Mouse (Mus musculus): ENCODE measurements at regions not wholly inside any gene's neighbourhood (a gene's known extent, or its start where the extent isn't known, plus 50 kb on each side); places are given as distances from the start of the nearest gene placed in this dataset.

GRCm38 (mm10) chr12:12567058-12567733 lies 305.3 kb downstream of the Fam49a start:
- DNase-seq (ENCODE audit: low spot score in 2 of 2) = no peak

DNA sequence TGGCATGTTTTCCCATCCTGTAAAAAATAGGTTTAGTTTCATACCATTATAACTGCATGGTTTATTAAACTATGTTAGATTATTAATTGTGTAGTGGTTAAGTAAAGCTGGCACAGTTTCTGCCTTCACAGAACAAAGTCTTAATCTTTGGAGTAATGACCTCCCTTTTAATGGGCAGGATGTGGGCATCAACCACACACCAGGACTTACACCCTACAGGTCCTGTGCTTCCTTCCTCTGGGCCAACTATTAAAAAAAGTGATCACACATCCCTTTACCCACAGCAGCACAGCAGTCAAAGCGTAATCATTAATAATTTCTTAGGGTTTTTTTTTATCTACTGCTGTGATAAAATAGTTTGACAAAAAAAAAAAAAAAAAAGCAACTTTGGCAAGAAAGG lies 300.3 kb downstream of the Fam49a start:
- peak; percentile 20 to 52 for DNase-seq (ENCODE audit: low spot score in 2 of 2)

DNA sequence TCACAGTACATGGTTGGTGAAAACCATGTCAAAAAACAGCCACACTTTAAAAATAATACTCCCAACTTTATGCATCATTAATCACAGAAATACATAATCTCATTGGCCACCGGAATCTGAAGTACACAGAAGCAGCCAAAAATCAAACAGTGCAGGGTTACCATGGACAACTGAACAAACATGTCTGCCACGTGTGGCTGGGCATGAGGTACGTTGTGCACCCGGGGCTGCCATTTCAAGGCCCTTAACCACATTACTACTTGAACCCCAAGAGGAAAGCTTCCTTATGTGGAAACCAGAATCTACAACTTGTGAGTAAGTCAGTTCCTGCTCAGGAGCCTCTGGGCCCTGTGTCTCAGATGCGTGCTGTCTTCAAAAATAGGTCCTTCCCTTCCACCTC lies 289.9 kb downstream of the Fam49a start:
- peak in 1 of 2 experiments; percentile 22 for DNase-seq (ENCODE audit: low spot score in 2 of 2)

- DNase-seq (ENCODE audit: low spot score in 2 of 2) = no peak
Observed at GRCm38 (mm10) chr12:12549649-12550048, 287.7 kb downstream of the Fam49a start.

DNA sequence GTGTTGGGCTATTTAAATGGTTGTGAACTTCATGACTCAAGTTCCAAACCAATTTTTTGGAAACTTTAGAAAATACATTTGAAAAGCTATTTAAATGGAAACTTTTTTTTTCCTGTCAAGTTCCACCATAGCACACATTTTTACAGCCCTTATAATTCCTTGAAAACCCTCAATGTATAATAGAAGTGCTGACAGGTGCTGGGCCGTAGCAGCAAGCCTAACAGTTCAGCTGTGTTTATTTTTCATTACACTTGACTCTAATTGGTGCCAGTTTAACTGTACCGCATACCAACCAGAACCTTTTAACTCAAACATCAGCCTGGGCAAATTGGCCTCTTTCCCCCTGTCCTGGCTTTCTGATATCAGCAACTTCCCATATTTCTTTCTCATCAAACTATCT lies 286.7 kb downstream of the Fam49a start:
- DNase-seq (ENCODE audit: low spot score in 2 of 2) = no peak

DNA sequence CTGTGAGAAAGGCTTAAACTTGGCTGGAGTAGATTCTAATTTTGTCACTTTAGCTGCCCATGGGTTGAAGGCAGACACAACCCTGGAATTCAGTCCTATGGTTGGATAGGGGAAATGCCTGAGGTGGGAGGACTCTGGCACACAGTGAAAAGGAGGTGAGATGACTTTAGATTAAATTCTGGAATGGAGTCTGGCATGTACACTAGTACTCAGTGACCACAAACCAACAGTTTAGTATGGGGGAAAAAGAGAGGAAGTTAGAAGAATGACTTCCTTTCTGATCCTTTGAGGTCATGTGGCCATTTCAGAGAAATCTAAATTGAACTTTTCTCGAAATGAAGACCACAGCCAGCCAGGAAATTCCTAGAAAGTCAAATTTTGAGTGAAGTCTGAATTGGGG lies 285.5 kb downstream of the Fam49a start:
- DNase-seq (ENCODE audit: low spot score in 2 of 2) = no peak

DNA sequence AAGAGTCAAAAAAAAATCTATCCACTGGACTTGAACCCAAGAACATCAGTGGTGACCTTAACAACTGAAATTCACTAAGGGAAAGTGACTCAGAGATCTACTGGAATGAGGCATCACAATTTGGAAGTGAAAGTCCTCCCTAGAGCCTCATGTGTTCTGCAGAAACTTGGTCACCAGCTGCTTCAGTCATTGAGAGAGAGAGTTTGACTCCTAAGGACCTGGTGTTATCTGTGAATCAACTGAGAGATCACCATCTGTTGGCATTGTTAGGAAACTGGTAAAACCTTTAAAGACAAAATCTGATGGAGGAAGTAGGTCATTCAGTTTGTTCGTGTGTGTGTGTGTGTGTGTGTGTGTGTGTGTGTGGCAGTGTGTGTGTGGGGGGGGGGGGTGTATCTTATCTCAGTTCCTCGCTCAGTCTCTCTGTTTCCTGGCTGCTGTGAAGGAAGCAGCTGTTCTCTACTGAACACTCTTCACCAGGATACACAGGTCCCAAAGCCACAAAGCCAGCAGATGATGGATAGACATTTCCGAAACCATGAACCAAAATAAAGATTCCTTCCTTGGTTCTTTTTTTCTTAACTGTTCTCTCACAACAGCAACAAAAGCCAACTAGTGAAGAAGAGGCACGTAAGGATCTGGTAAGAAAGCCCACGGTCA lies 284.6 kb downstream of the Fam49a start:
- no peak for DNase-seq (ENCODE audit: low spot score in 2 of 2)

GRCm38 (mm10) chr12:12541076-12542070 lies 279.4 kb downstream of the Fam49a start:
- no peak for DNase-seq (ENCODE audit: low spot score in 2 of 2)

- DNase-seq (ENCODE audit: low spot score in 2 of 2) = no peak
Observed at GRCm38 (mm10) chr12:12539291-12539690, 277.4 kb downstream of the Fam49a start.

- no peak for DNase-seq (ENCODE audit: low spot score in 2 of 2)
Observed at GRCm38 (mm10) chr12:12534779-12535178, 272.8 kb downstream of the Fam49a start.

- no peak for DNase-seq (ENCODE audit: low spot score in 2 of 2)
Observed at GRCm38 (mm10) chr12:12530796-12531195, 268.9 kb downstream of the Fam49a start.

- DNase-seq (ENCODE audit: low spot score in 2 of 2) = no peak
Observed at GRCm38 (mm10) chr12:12529541-12529940, 267.6 kb downstream of the Fam49a start.

- DNase-seq (ENCODE audit: low spot score in 2 of 2) = no peak
Observed at GRCm38 (mm10) chr12:12528478-12528981, 266.6 kb downstream of the Fam49a start.

- no peak for DNase-seq (ENCODE audit: low spot score in 2 of 2)
Observed at GRCm38 (mm10) chr12:12527766-12528477, 266.0 kb downstream of the Fam49a start.

- no peak for DNase-seq (ENCODE audit: low spot score in 2 of 2)
Observed at GRCm38 (mm10) chr12:12527366-12527765, 265.4 kb downstream of the Fam49a start.

DNA sequence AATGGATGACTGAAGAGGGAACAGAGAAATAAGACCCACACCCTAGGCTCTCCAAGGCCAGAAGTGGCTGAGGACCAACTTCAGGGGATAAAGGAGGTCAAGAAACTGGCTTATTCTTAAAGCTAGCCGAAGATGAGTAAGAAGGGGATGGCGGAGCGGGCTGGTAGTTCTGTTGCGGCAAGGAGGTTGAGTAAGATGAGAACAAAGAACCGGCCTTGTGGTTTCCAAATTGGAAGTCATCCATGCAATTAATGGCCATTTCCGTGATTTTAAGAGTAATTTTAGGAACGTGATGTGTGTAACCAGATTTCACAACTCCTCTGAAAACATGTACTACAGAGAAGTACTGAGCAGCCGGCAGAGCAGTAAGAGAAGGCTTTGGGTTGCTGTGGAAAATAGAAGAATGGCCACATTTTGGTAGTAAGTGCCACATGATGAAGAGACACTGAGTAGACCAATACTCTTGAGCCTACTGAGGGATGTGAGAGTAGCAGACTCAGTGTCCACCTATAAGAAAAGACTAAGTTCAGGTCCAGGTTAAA lies 258.4 kb downstream of the Fam49a start:
- DNase-seq (ENCODE audit: low spot score in 2 of 2) = no peak

DNA sequence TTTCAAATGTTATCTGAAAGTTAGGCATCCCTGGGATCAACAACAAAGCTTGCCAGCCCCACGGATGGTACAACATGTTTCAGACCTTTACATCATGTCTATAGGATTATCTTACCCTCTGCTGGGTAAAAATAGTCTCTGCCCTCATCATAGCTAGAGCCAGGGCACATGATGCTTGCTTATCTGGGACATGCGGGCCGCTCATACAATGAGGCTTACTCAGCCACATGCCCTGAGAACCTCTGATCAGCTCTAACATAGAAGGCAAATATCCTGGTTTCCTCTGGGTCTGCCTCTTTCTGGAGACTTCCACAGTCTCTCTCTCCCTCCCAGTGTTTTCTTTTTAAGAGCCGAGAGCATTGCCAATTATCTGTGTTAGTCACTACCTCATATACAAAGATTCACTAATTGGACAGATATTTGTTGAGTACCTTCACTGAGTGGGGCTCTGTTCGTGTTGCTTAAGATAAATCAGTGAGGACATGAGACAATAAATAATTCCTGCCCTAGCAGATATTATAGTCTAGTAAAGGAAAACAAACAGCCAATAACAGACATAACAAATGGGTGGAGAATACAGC lies 256.6 kb downstream of the Fam49a start:
- DNase-seq (ENCODE audit: low spot score in 2 of 2) = no peak

- DNase-seq (ENCODE audit: low spot score in 2 of 2) = no peak
Observed at GRCm38 (mm10) chr12:12517020-12517419, 255.1 kb downstream of the Fam49a start.

GRCm38 (mm10) chr12:12510764-12511163 lies 248.8 kb downstream of the Fam49a start:
- DNase-seq (ENCODE audit: low spot score in 2 of 2) = no peak

DNA sequence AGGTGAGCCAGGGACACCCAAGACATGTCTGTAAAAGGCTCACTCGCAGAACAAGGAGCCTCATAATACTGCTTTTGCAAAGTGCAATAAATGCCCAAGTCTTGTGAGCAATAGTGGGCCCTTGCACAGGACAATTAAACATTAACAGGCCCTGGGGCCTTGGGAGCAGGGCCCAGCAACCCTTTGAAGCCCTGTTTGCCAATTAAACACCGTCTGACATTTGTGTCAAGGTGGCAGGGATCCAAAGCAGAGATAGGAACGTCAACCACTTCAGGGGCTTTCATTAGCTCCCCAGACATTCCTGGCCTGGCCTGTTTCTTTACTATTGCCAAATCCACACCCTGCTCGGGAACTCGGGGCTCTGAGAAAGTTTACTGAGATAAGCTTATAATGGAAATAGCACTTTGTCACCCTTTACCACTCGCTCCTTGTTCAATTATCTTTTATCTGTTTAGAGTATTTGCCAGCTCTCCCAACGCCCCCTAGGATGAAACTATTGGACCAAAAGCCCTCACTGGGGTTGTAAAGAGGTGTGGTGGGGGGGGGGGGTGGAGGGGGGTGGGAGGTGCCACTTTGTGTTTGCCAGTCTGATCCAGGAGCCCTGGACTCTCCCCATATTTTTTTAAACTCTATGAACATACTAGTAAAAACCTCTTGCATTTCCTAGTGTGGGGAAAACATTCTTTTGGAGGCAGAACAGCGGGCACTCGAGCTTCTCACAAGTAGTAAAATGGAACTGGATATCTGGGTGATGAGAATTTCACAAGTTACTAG lies 247.4 kb downstream of the Fam49a start:
- DNase-seq (ENCODE audit: low spot score in 2 of 2) = no peak
